Mouse (Mus musculus): ENCODE measurements around the gene Ptpa. TPM values are rescaled to one million over a fixed set of nuclear protein-coding genes. Genes with fewer than 3 reads are reported as not detected.

The Ptpa gene
- polyA plus RNA-seq, 1 experiment from 2014 or later, result 164 TPM

GRCm38 (mm10) chr2:30470143-30470946 lies 54.5 kb downstream of the Ptpa start:
- Histone ChIP-seq H3K36me3 (no peaks in the 10 kb centered on the region), H3K4me2 (peak overlapping the region; percentile 98), H3K9me3 (no peaks in the 10 kb centered on the region), H3K27ac (peak overlapping the region; percentile 97), H3K9ac (peak overlapping the region; percentile 75), H3K4me1 (peaks cover 31% of the 10 kb centered on the region), H3K27me3 (no peaks in the 10 kb centered on the region), H3K4me3 (peak overlapping the region; percentile 86)
- under 1% methylated on average over 46 of the region's 46 CpGs for WGBS
- ATAC-seq (ENCODE audit: borderline replicate concordance, extremely low read depth, low FRiP score, low TSS enrichment), result peak; percentile 27; the same call in 1 of the 2 replicates

- Histone ChIP-seq H3K4me1 (peaks cover 32% of the 10 kb centered on the region), H3K36me3 (no peaks in the 10 kb centered on the region), H3K9ac (peak overlapping the region; percentile 33), H3K27me3 (no peaks in the 10 kb centered on the region), H3K27ac (peak overlapping the region; percentile 97), H3K4me2 (peak overlapping the region; percentile 98), H3K9me3 (no peaks in the 10 kb centered on the region), H3K4me3 (peak overlapping the region; percentile 86)
- WGBS, result 10% methylated on average over 8 of the region's 8 CpGs
- ATAC-seq (ENCODE audit: borderline replicate concordance, extremely low read depth, low FRiP score, low TSS enrichment), result no peak
Measured at GRCm38 (mm10) chr2:30471051-30471450, 55.2 kb downstream of the Ptpa start.

GRCm38 (mm10) chr2:30471795-30472720 lies 56.2 kb downstream of the Ptpa start:
- Histone ChIP-seq H3K4me2 (peak overlapping the region; percentile 98), H3K9ac (peak overlapping the region; percentile 96), H3K27ac (peak overlapping the region; percentile 97), H3K4me1 (peaks cover 34% of the 10 kb centered on the region), H3K36me3 (no peaks in the 10 kb centered on the region), H3K9me3 (no peaks in the 10 kb centered on the region), H3K27me3 (no peaks in the 10 kb centered on the region), H3K4me3 (peak overlapping the region; percentile 86)
- under 1% methylated on average over 45 of the region's 51 CpGs for whole genome bisulfite sequencing
- peak; percentile 64 for ATAC-seq (ENCODE audit: borderline replicate concordance, extremely low read depth, low FRiP score, low TSS enrichment)

GRCm38 (mm10) chr2:30472731-30473351 lies 57.0 kb downstream of the Ptpa start:
- peaks cover 31% of the 10 kb centered on the region for H3K4me1 ChIP-seq
- H3K9me3 ChIP-seq, result no peaks in the 10 kb centered on the region
- no peaks in the 10 kb centered on the region for H3K27me3 ChIP-seq
- ATAC-seq (ENCODE audit: borderline replicate concordance, extremely low read depth, low FRiP score, low TSS enrichment), result no peak
- under 1% methylated on average over 56 of the region's 60 CpGs for WGBS
- peak overlapping the region; percentile 96 for H3K9ac ChIP-seq
- H3K27ac ChIP-seq, result peak overlapping the region; percentile 97
- H3K36me3 ChIP-seq, result no peaks in the 10 kb centered on the region
- H3K4me3 ChIP-seq, result peak overlapping the region; percentile 86
- peak overlapping the region; percentile 98 for H3K4me2 ChIP-seq

GRCm38 (mm10) chr2:30473431-30474031 lies 57.7 kb downstream of the Ptpa start:
- H3K9me3 ChIP-seq, result no peaks in the 10 kb centered on the region
- H3K36me3 ChIP-seq, result no peaks in the 10 kb centered on the region
- ATAC-seq (ENCODE audit: borderline replicate concordance, extremely low read depth, low FRiP score, low TSS enrichment), result peak; percentile 10; the same call in 1 of the 2 replicates
- H3K27me3 ChIP-seq, result no peaks in the 10 kb centered on the region
- H3K4me3 ChIP-seq, result peak overlapping the region; percentile 86
- H3K9ac ChIP-seq, result peak overlapping the region; percentile 96
- WGBS, result under 1% methylated on average over 59 of the region's 80 CpGs
- H3K4me1 ChIP-seq, result peaks cover 26% of the 10 kb centered on the region
- peak overlapping the region; percentile 97 for H3K27ac ChIP-seq
- H3K4me2 ChIP-seq, result peak overlapping the region; percentile 98

- peak within 1 kb of the TSS; percentile 96 for H3K9ac ChIP-seq
- no peaks in the 10 kb centered on the region for H3K9me3 ChIP-seq
- H3K27me3 ChIP-seq, result no peaks in the 10 kb centered on the region
- peak within 1 kb of the TSS; percentile 97 for H3K27ac ChIP-seq
- no peaks in the 10 kb centered on the region for H3K36me3 ChIP-seq
- ATAC-seq (ENCODE audit: borderline replicate concordance, extremely low read depth, low FRiP score, low TSS enrichment), result peak; percentile 90
- H3K4me3 ChIP-seq, result peak within 1 kb of the TSS; percentile 86
- under 1% methylated on average over 37 of the region's 37 CpGs for WGBS
- H3K4me2 ChIP-seq, result peak within 1 kb of the TSS; percentile 98
- peaks cover 26% of the 10 kb centered on the region for H3K4me1 ChIP-seq
Measured at GRCm38 (mm10) chr2:30474039-30474438, 58.2 kb downstream of the Ptpa start, which contains the start of gene Ier5l. Gene Ier5l (minus strand): TSS chr2:30474219.

GRCm38 (mm10) chr2:30474776-30475175 lies 58.9 kb downstream of the Ptpa start:
- Histone ChIP-seq H3K27me3 (no peaks in the 10 kb centered on the region), H3K4me2 (peak overlapping the region; percentile 98), H3K36me3 (no peaks in the 10 kb centered on the region), H3K4me3 (peak overlapping the region; percentile 86), H3K27ac (peak overlapping the region; percentile 74; the same call in 1 of the 2 replicates), H3K4me1 (peaks cover 26% of the 10 kb centered on the region), H3K9ac (peak overlapping the region; percentile 46), H3K9me3 (no peaks in the 10 kb centered on the region)
- ATAC-seq (ENCODE audit: borderline replicate concordance, extremely low read depth, low FRiP score, low TSS enrichment), result no peak
- 31% methylated on average over 4 of the region's 4 CpGs for WGBS

- ATAC-seq (ENCODE audit: borderline replicate concordance, extremely low read depth, low FRiP score, low TSS enrichment), result no peak
Measured at GRCm38 (mm10) chr2:30475457-30475856, 59.6 kb downstream of the Ptpa start.

GRCm38 (mm10) chr2:30476241-30476640 lies 60.4 kb downstream of the Ptpa start:
- no peak overlapping the region for H3K27ac ChIP-seq
- no peak for ATAC-seq (ENCODE audit: borderline replicate concordance, extremely low read depth, low FRiP score, low TSS enrichment)
- WGBS, result 55% methylated on average over 2 of the region's 2 CpGs

More at GRCm38 (mm10) chr2:30475457-30475856, 59.6 kb downstream of the Ptpa start:
- Histone ChIP-seq H3K4me3 (no peak overlapping the region), H3K9me3 (no peaks in the 10 kb centered on the region), H3K27ac (no peak overlapping the region), H3K36me3 (no peaks in the 10 kb centered on the region), H3K4me1 (peaks cover 26% of the 10 kb centered on the region), H3K9ac (0 out of 2 replicates have a peak overlapping the region, but pooled peaks have one; percentile 46), H3K4me2 (peak overlapping the region; percentile 98), H3K27me3 (no peaks in the 10 kb centered on the region)
- WGBS, result 78% methylated on average over 7 of the region's 7 CpGs

GRCm38 (mm10) chr2:30478526-30478925 lies 62.7 kb downstream of the Ptpa start:
- no peaks in the 10 kb centered on the region for H3K27me3 ChIP-seq
- no peak overlapping the region for H3K27ac ChIP-seq
- ATAC-seq (ENCODE audit: borderline replicate concordance, extremely low read depth, low FRiP score, low TSS enrichment), result no peak
- 59% methylated on average over 1 of the region's 1 CpGs for WGBS
- H3K9ac ChIP-seq, result no peak overlapping the region
- peaks cover 20% of the 10 kb centered on the region for H3K4me1 ChIP-seq
- H3K4me2 ChIP-seq, result no peak overlapping the region
- no peaks in the 10 kb centered on the region for H3K36me3 ChIP-seq
- H3K9me3 ChIP-seq, result no peaks in the 10 kb centered on the region
- no peak overlapping the region for H3K4me3 ChIP-seq

More at GRCm38 (mm10) chr2:30476241-30476640, 60.4 kb downstream of the Ptpa start:
- no peak overlapping the region for H3K4me3 ChIP-seq
- no peaks in the 10 kb centered on the region for H3K27me3 ChIP-seq
- peaks cover 22% of the 10 kb centered on the region for H3K4me1 ChIP-seq
- no peaks in the 10 kb centered on the region for H3K9me3 ChIP-seq
- H3K36me3 ChIP-seq, result no peaks in the 10 kb centered on the region
- no peak overlapping the region for H3K4me2 ChIP-seq
- no peak overlapping the region for H3K9ac ChIP-seq

- Histone ChIP-seq H3K27me3 (no peaks in the 10 kb centered on the region), H3K9me3 (no peaks in the 10 kb centered on the region), H3K4me1 (peaks cover 7% of the 10 kb centered on the region; the same call in 1 of the 2 replicates), H3K36me3 (no peaks in the 10 kb centered on the region), H3K4me2 (no peak overlapping the region), H3K9ac (no peak overlapping the region), H3K27ac (no peak overlapping the region), H3K4me3 (no peak overlapping the region)
- 45% methylated on average over 7 of the region's 7 CpGs for WGBS
- no peak for ATAC-seq (ENCODE audit: borderline replicate concordance, extremely low read depth, low FRiP score, low TSS enrichment)
Measured at GRCm38 (mm10) chr2:30487597-30487996, 71.8 kb downstream of the Ptpa start.
